Mouse (Mus musculus) thymus, adult 2 months (tissue): ENCODE results near the gene Gm19684. TPM values are rescaled to one million over a fixed set of nuclear protein-coding genes. Genes with fewer than 3 reads are reported as not detected.
"Not testable (repeated sequence)": the region's sequence is repeated elsewhere in the genome, so short reads cannot be mapped to it uniquely, and the experiment has no call there.

Experiments
- DNase-seq: peaks from one replicate; pipeline ENCODE4 v3.0.0; 2021
- H3K27ac ChIP-seq: fragments of 200-500 bp; 2 replicates; pipeline ENCODE4 v1.5.1; 2012; ENCODE audit warnings: low read length, control low read depth; ENCODE audit not compliant: control insufficient read depth, insufficient read depth
- H3K27me3 ChIP-seq: fragments of 200-500 bp; 2 replicates; pipeline ENCODE4 v1.6.1; 2012; ENCODE audit warnings: mild to moderate bottlenecking, low read length, moderate library complexity, mixed read lengths; ENCODE audit not compliant: control insufficient read depth, insufficient read depth
- H3K36me3 ChIP-seq: fragments of 200-500 bp; 2 replicates; pipeline ENCODE4 v1.6.1; 2012; ENCODE audit warnings: mild to moderate bottlenecking, low read length, moderate library complexity; ENCODE audit not compliant: control insufficient read depth, insufficient read depth
- H3K4me1 ChIP-seq: fragments of 200-500 bp; replicated peaks from 2 replicates; pipeline ENCODE4 v1.6.1; 2012; ENCODE audit warnings: low read length; ENCODE audit not compliant: control insufficient read depth, insufficient read depth
- H3K4me3 ChIP-seq: fragments of 200-500 bp; 2 replicates; pipeline ENCODE4 v1.5.1; 2012; ENCODE audit warnings: mild to moderate bottlenecking, low read length, control low read depth, moderate library complexity; ENCODE audit not compliant: control insufficient read depth, insufficient read depth
- CTCF ChIP-seq: fragments of 200-500 bp; IDR thresholded peaks from 2 replicates; pipeline ENCODE4 v1.5.1; 2012; ENCODE audit warnings: mild to moderate bottlenecking, control low read depth, low read length, moderate library complexity, borderline replicate concordance; ENCODE audit not compliant: control insufficient read depth, poor library complexity, insufficient read depth; ENCODE audit errors: extremely low read depth
- POLR2A ChIP-seq: fragments of 200-500 bp; IDR thresholded peaks from 2 replicates; pipeline ENCODE4 v1.6.1; 2012; ENCODE audit warnings: mild to moderate bottlenecking, low read length, control low read depth, moderate library complexity; ENCODE audit not compliant: control insufficient read depth, poor library complexity, insufficient read depth; ENCODE audit errors: extremely low read depth
- WGBS: fragments of 180-500 bp; shearing (Covaris S2); methylation state at CpG from one replicate; pipeline ENCODE4 v1.1.7; 2018; 5-methylcytosine and 5-hydroxymethylcytosine counted together
- polyA plus RNA-seq: library from polyadenylated mRNA; depleted of rRNA; stranded (reverse); fragments of >200 nt; gene quantifications from 2 replicates; pipeline ENCODE4 v1.2.3, GENCODE M21; 2012

The Gm19684 gene
- polyA plus RNA-seq, 1 experiment: 1.4 TPM

DNA sequence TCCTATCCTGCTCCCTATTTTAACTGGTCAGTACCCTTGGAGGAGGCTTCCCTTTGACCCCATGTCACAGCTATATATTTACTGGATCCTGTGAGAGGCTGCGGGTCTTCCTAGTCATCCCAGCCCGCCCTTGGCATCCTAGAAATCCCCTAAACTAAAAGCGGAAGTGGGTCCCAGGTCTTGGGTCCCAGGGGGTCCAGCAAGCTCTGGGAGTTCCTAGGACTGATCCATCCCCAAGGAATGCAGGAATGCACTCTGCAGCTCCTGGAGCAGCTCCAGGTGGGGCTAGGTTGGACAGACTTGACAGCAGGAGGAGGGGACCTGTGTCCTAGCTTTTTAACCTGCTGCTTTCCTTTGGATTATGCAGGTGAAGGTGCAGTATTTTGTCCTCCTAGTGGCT is 27.5 kb upstream of the Gm19684 start:
- Histone ChIP-seq H3K4me3 (no peak overlapping the region), H3K27ac (no peak overlapping the region), H3K4me1 (no peaks in the 10 kb centered on the region), H3K36me3 (no peaks in the 10 kb centered on the region), H3K27me3 (no peaks in the 10 kb centered on the region)
- WGBS: 51% methylated on average over 3 of the region's 3 CpGs
- TF ChIP-seq POLR2A (no peak), CTCF (no peak)
- no peak for DNase-seq

DNA sequence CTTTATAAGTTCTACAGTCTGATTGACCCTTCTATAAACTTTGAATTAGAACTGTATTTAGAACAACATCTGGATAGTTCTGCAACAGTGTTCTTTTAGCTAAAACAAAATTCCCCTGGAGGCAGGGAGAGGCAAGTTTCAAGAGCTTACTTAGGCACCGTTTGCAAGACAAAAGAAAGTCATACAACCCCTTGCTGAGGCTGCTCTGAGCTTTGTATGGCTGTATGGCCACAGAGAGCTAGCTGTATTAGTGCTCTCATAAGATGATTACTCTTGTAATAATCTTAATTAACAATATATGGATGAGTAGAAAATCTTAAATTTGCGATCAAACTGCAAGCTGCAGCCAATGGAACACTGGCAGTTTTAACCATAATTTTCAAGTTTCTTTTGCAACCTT is 21.9 kb upstream of the Gm19684 start:
- H3K4me3 ChIP-seq, H3K4me1 ChIP-seq, H3K36me3 ChIP-seq, H3K27me3 ChIP-seq, H3K27ac ChIP-seq, DNase-seq: not testable (repeated sequence)
- 90% methylated on average over 2 of the region's 2 CpGs for WGBS

DNA sequence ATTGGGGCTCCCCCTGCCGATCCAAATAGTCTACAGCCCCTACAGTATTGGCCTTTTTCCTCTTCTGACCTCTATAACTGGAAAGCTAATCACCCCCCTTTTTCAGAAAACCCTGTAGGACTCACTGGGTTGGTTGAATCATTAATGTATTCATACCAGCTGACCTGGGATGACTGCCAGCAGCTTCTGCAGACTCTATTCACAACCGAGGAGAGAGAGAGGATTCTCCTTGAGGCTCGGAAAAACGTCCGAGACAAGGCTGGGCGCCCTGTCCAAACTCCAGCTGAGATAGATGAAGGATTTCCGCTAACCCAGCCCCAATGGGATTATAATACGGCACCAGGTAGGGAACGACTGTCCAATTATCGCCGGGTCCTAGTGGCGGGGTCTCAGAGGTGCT is 19.4 kb upstream of the Gm19684 start:
- not testable (repeated sequence) for H3K27ac ChIP-seq, H3K4me1 ChIP-seq, H3K27me3 ChIP-seq, H3K36me3 ChIP-seq, DNase-seq, H3K4me3 ChIP-seq
- 93% methylated on average over 12 of the region's 12 CpGs for WGBS

- DNase-seq, H3K27ac ChIP-seq, H3K27me3 ChIP-seq, H3K36me3 ChIP-seq: not testable (repeated sequence)
- Histone ChIP-seq H3K4me1 (peaks cover 15% of the 10 kb centered on the region), H3K4me3 (peak overlapping the region; percentile 76; the same call in 1 of the 2 replicates)
- 78% methylated on average over 3 of the region's 3 CpGs for WGBS
These were observed 11.3 kb upstream of the Gm19684 start for GRCm38 (mm10) chr17:36110129-36110528.

GRCm38 (mm10) chr17:36110641-36111509 is 10.6 kb upstream of the Gm19684 start:
- not testable (repeated sequence) for DNase-seq, H3K27me3 ChIP-seq, H3K27ac ChIP-seq, H3K36me3 ChIP-seq
- 3% methylated on average over 57 of the region's 57 CpGs for WGBS
- H3K4me1 ChIP-seq: peaks cover 15% of the 10 kb centered on the region
- peak overlapping the region; percentile 76 for H3K4me3 ChIP-seq

- not testable (repeated sequence) for H3K27me3 ChIP-seq, H3K36me3 ChIP-seq, H3K27ac ChIP-seq
- H3K4me1 ChIP-seq: peaks cover 15% of the 10 kb centered on the region
- peak; percentile 65 for DNase-seq
- TF ChIP-seq POLR2A: peak; percentile 47; the same call in 1 of the 2 replicates
- H3K4me3 ChIP-seq: peak overlapping the region; percentile 76
- WGBS: under 1% methylated on average over 10 of the region's 10 CpGs
These were observed 10.0 kb upstream of the Gm19684 start for GRCm38 (mm10) chr17:36111510-36111868.

DNA sequence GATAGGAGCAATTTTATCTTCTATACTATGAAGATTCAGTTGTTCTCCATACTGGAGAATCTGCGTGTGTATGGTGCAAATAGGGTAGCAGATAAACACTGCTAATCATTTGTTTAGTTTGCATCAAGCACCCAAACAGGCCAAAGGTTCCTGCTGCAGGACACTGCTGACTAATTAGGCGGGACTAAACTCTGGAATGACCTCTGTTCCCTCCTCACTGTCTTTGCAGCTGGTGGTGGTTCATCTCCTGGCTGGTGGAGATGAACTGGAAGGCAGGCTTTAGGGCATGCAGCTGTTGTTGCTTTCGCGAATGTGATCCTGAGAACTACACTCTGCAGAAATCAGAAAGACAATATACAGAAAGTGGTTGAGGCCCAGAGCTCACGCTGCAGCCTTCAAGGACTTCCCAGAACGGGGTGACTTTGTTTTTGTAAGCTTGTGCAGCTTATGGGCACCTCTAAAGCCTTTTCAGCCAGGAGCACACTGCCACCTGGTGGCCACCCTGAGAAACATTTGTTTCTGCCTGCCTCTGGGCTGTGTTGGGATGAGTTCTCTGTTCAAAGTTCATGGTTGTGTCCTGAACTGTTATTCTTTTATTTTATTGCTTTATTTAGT is 7.4 kb upstream of the Gm19684 start:
- H3K4me1 ChIP-seq: peaks cover 17% of the 10 kb centered on the region
- 37% methylated on average over 6 of the region's 6 CpGs for WGBS
- not testable (repeated sequence) for H3K27ac ChIP-seq, DNase-seq, H3K27me3 ChIP-seq, H3K4me3 ChIP-seq, H3K36me3 ChIP-seq
- TF ChIP-seq CTCF: peak; percentile 38; the same call in 1 of the 2 replicates

GRCm38 (mm10) chr17:36116545-36116944 is 4.9 kb upstream of the Gm19684 start:
- DNase-seq, H3K36me3 ChIP-seq: not testable (repeated sequence)
- 88% methylated on average over 3 of the region's 3 CpGs for WGBS

GRCm38 (mm10) chr17:36120839-36121238 is 639 bp upstream of the Gm19684 start:
- peak overlapping the region; percentile 43 for H3K27ac ChIP-seq
- 11% methylated on average over 18 of the region's 18 CpGs for WGBS
- peaks cover 32% of the 10 kb centered on the region for H3K4me1 ChIP-seq
- H3K36me3 ChIP-seq, H3K27me3 ChIP-seq, DNase-seq: not testable (repeated sequence)
- H3K4me3 ChIP-seq: peak overlapping the region; percentile 55

More at GRCm38 (mm10) chr17:36116545-36116944, 4.9 kb upstream of the Gm19684 start:
- H3K4me3 ChIP-seq, H3K27ac ChIP-seq, H3K27me3 ChIP-seq: not testable (repeated sequence)
- peaks cover 23% of the 10 kb centered on the region for H3K4me1 ChIP-seq

DNA sequence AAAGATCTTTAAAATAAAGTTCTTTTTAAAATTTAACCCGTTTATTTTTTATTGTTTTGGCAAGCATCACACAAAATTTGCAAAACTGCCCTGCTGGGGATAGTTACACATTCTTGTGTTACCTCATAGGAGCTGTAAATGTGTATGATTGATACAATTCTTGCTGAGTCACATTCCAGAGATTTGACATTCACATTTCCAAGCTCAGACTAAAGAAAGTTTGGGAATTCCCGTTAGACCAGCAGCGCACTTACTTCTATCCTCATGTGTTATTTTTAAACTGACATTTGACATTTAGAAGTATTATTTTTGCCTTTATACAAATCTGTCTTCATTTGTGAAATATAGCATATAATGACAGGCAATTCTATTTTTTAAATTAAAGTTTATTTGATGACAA is 2.6 kb downstream of the Gm19684 start:
- WGBS: 90% methylated on average over 3 of the region's 3 CpGs
- DNase-seq, H3K27ac ChIP-seq, H3K27me3 ChIP-seq, H3K36me3 ChIP-seq, H3K4me3 ChIP-seq: not testable (repeated sequence)
- H3K4me1 ChIP-seq: peaks cover 31% of the 10 kb centered on the region
